Mouse (Mus musculus): ENCODE measurements around the gene Unc119b. TPM values are rescaled to one million over a fixed set of nuclear protein-coding genes. Genes with fewer than 3 reads are reported as not detected.

The Unc119b gene
- polyA plus RNA-seq, 1 experiment, result 39.0 TPM

DNA sequence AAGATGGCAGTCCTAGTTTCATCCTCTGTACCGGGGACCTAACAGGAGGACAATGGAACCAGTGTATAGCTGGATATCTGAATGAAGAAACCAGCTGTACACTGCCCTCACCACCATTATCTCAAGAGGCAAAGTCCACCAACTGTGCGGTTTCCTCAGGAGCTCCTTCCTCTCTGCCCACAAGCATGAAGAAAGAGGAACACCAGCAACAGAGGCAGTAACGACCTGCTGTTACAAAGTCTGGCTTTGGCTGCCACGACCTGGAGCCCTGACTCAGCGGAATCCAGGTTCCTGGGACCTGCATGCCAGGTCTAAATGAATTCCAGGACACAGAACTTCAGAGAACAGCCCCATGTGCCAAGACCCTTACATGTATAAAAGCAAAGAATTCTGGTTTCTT is 21.1 kb upstream of the Unc119b start:
- peaks cover 61% of the 10 kb centered on the region for H3K79me3 ChIP-seq (ENCODE audit: low read depth)
- no peak for TF ChIP-seq MAX (IDR thresholded peaks at IDR 0.05)
- TF ChIP-seq USF1 (IDR thresholded peaks at IDR 0.05; ENCODE audit: low read depth), result no peak
- TF ChIP-seq FOSL1 (IDR thresholded peaks at IDR 0.05; ENCODE audit: insufficient read depth, low read length, poor library complexity, severe bottlenecking), result no peak
- no peak for TF ChIP-seq CTCF (IDR thresholded peaks at IDR 0.05; ENCODE audit: control insufficient read depth, insufficient read depth, insufficient read length)
- no peak for TF ChIP-seq CEBPB (IDR thresholded peaks at IDR 0.05; ENCODE audit: low read depth)
- no peak for TF ChIP-seq MYOD1 (IDR thresholded peaks at IDR 0.05; ENCODE audit: control insufficient read depth, insufficient read length, low read depth)
- H3K36me3 ChIP-seq (ENCODE audit: control insufficient read depth, insufficient read depth), result peaks cover 29% of the 10 kb centered on the region
- H3ac ChIP-seq (ENCODE audit: control insufficient read depth, insufficient read length, low read depth), result no peak overlapping the region
- H3K4me3 ChIP-seq (ENCODE audit: insufficient read depth, poor library complexity, severe bottlenecking), result peak overlapping the region; percentile 72
- H3K27me3 ChIP-seq (ENCODE audit: control insufficient read depth, insufficient read depth, insufficient read length), result no peaks in the 10 kb centered on the region
- peaks cover 70% of the 10 kb centered on the region for H3K79me2 ChIP-seq (ENCODE audit: control insufficient read depth, insufficient read depth)

DNA sequence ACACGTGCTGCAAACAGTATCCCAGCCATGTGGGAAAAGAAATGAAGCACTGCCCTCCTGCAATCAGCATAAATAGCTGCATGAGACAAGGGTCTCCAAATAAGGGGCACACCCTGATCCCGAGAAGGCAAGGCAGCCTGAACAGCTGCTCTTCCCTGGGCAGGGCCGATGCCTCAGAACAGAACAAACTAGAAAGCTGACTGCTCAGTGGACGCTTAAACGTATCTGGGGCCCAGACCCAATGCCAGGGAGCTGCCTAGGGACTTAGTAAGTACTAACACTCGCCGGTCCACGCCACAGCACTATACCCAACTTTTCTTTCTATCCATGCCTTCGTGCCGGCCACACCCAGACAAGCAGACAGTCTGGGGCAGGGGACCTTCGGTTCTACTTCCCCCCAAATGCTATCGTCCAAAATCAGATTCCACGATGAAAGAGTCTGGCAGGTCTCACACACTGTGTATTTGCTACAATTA is 20.4 kb upstream of the Unc119b start:
- Histone ChIP-seq H3K36me3 (ENCODE audit: control insufficient read depth, insufficient read depth) (peaks cover 35% of the 10 kb centered on the region), H3ac (ENCODE audit: control insufficient read depth, insufficient read length, low read depth) (no peak overlapping the region), H3K79me2 (ENCODE audit: control insufficient read depth, insufficient read depth) (peaks cover 70% of the 10 kb centered on the region), H3K79me3 (ENCODE audit: low read depth) (peaks cover 61% of the 10 kb centered on the region), H3K4me3 (ENCODE audit: insufficient read depth, poor library complexity, severe bottlenecking) (no peak overlapping the region), H3K27me3 (ENCODE audit: control insufficient read depth, insufficient read depth, insufficient read length) (no peaks in the 10 kb centered on the region)
- TF ChIP-seq MYOD1 (IDR thresholded peaks at IDR 0.05; ENCODE audit: control insufficient read depth, insufficient read length, low read depth) (no peak), FOSL1 (IDR thresholded peaks at IDR 0.05; ENCODE audit: insufficient read depth, low read length, poor library complexity, severe bottlenecking) (no peak), CTCF (IDR thresholded peaks at IDR 0.05; ENCODE audit: control insufficient read depth, insufficient read depth, insufficient read length) (no peak), USF1 (IDR thresholded peaks at IDR 0.05; ENCODE audit: low read depth) (no peak), MAX (IDR thresholded peaks at IDR 0.05) (no peak), MYOG (IDR thresholded peaks at IDR 0.05; ENCODE audit: control insufficient read depth, extremely low read depth, insufficient read length) (no peak), CEBPB (IDR thresholded peaks at IDR 0.05; ENCODE audit: low read depth) (no peak)

- H3K36me3 ChIP-seq (ENCODE audit: control insufficient read depth, insufficient read depth), result peaks cover 61% of the 10 kb centered on the region
- H3K79me2 ChIP-seq (ENCODE audit: control insufficient read depth, insufficient read depth), result peaks cover 64% of the 10 kb centered on the region
- H3K4me3 ChIP-seq (ENCODE audit: insufficient read depth, poor library complexity, severe bottlenecking), result no peak overlapping the region
These were observed 17.6 kb upstream of the Unc119b start for GRCm38 (mm10) chr5:115152132-115152956.

DNA sequence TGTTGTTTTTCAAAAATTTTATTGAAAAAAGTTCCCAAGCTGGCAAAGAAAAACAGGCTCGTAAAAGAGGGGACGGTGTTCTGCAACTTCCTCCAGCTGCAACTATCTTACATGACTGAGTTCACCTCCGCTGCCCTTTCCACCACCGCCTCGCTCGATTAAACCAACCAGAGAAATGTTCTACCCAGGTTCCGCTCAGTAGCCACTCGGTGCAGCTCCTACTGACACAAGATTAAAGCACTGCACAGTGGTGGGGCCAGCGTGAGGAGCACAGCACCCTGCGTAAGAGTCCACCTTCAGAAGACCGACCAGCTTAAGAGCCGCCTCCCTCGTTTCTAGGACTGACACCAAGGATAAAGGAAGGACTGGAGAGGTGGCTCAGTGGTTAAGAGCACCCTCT is 16.7 kb upstream of the Unc119b start:
- TF ChIP-seq CTCF (IDR thresholded peaks at IDR 0.05; ENCODE audit: control insufficient read depth, insufficient read depth, insufficient read length) (no peak), FOSL1 (IDR thresholded peaks at IDR 0.05; ENCODE audit: insufficient read depth, low read length, poor library complexity, severe bottlenecking) (no peak), MYOD1 (IDR thresholded peaks at IDR 0.05; ENCODE audit: control insufficient read depth, insufficient read length, low read depth) (no peak), USF1 (IDR thresholded peaks at IDR 0.05; ENCODE audit: low read depth) (no peak), MYOG (IDR thresholded peaks at IDR 0.05; ENCODE audit: control insufficient read depth, extremely low read depth, insufficient read length) (no peak), CEBPB (IDR thresholded peaks at IDR 0.05; ENCODE audit: low read depth) (no peak), MAX (IDR thresholded peaks at IDR 0.05) (no peak)
- Histone ChIP-seq H3K36me3 (ENCODE audit: control insufficient read depth, insufficient read depth) (peaks cover 70% of the 10 kb centered on the region), H3K79me2 (ENCODE audit: control insufficient read depth, insufficient read depth) (peaks cover 55% of the 10 kb centered on the region), H3K27me3 (ENCODE audit: control insufficient read depth, insufficient read depth, insufficient read length) (no peaks in the 10 kb centered on the region), H3K79me3 (ENCODE audit: low read depth) (peaks cover 49% of the 10 kb centered on the region), H3ac (ENCODE audit: control insufficient read depth, insufficient read length, low read depth) (no peak overlapping the region), H3K4me3 (ENCODE audit: insufficient read depth, poor library complexity, severe bottlenecking) (no peak overlapping the region)

More at GRCm38 (mm10) chr5:115152132-115152956, 17.6 kb upstream of the Unc119b start:
- H3ac ChIP-seq (ENCODE audit: control insufficient read depth, insufficient read length, low read depth), result no peak overlapping the region
- TF ChIP-seq USF1 (IDR thresholded peaks at IDR 0.05; ENCODE audit: low read depth) (no peak), MYOG (IDR thresholded peaks at IDR 0.05; ENCODE audit: control insufficient read depth, extremely low read depth, insufficient read length) (no peak), CTCF (IDR thresholded peaks at IDR 0.05; ENCODE audit: control insufficient read depth, insufficient read depth, insufficient read length) (no peak), MAX (IDR thresholded peaks at IDR 0.05) (no peak), FOSL1 (IDR thresholded peaks at IDR 0.05; ENCODE audit: insufficient read depth, low read length, poor library complexity, severe bottlenecking) (no peak), CEBPB (IDR thresholded peaks at IDR 0.05; ENCODE audit: low read depth) (no peak), MYOD1 (IDR thresholded peaks at IDR 0.05; ENCODE audit: control insufficient read depth, insufficient read length, low read depth) (no peak)
- H3K27me3 ChIP-seq (ENCODE audit: control insufficient read depth, insufficient read depth, insufficient read length), result no peaks in the 10 kb centered on the region
- peaks cover 57% of the 10 kb centered on the region for H3K79me3 ChIP-seq (ENCODE audit: low read depth)

DNA sequence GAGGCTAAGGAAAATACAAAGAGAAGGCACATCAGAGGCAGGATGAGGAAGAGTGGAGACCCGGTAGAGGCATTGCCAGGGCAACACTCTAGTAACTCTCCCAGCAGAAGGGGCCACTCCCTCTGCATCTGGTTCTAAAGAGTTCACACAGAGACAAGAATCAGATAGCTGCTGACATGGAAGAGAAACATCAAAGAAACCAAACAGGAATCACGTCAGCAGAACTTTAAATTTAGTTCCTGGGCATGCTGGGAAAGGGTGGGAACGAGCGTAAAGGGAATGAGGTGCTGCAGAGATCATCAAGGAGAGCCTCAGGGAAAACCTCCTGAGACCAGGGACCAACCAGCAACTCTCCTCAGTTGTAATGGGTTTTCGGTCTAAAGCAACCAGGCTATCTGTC is 16.2 kb upstream of the Unc119b start:
- no peaks in the 10 kb centered on the region for H3K27me3 ChIP-seq (ENCODE audit: control insufficient read depth, insufficient read depth, insufficient read length)
- TF ChIP-seq MYOD1 (IDR thresholded peaks at IDR 0.05; ENCODE audit: control insufficient read depth, insufficient read length, low read depth) (no peak), CTCF (IDR thresholded peaks at IDR 0.05; ENCODE audit: control insufficient read depth, insufficient read depth, insufficient read length) (no peak), CEBPB (IDR thresholded peaks at IDR 0.05; ENCODE audit: low read depth) (no peak), MAX (IDR thresholded peaks at IDR 0.05) (no peak), USF1 (IDR thresholded peaks at IDR 0.05; ENCODE audit: low read depth) (no peak), MYOG (IDR thresholded peaks at IDR 0.05; ENCODE audit: control insufficient read depth, extremely low read depth, insufficient read length) (no peak), FOSL1 (IDR thresholded peaks at IDR 0.05; ENCODE audit: insufficient read depth, low read length, poor library complexity, severe bottlenecking) (no peak)
- H3ac ChIP-seq (ENCODE audit: control insufficient read depth, insufficient read length, low read depth), result no peak overlapping the region
- no peak overlapping the region for H3K4me3 ChIP-seq (ENCODE audit: insufficient read depth, poor library complexity, severe bottlenecking)
- H3K79me2 ChIP-seq (ENCODE audit: control insufficient read depth, insufficient read depth), result peaks cover 51% of the 10 kb centered on the region
- peaks cover 44% of the 10 kb centered on the region for H3K79me3 ChIP-seq (ENCODE audit: low read depth)
- H3K36me3 ChIP-seq (ENCODE audit: control insufficient read depth, insufficient read depth), result peaks cover 74% of the 10 kb centered on the region
